Mouse (Mus musculus) lung, embryonic 15.5 days (tissue): Measurements from ENCODE around the gene Foxo3. TPM values are rescaled to one million over a fixed set of nuclear protein-coding genes. Genes with fewer than 3 reads are reported as not detected.

Experiments
- polyA plus RNA-seq: library from polyadenylated mRNA; unstranded; fragments of >200 nt; fragmentation: Nextera tagmentation; extraction: Ambion mirVana; gene quantifications from 2 replicates; pipeline ENCODE4 v1.2.1, GENCODE M21; 2015

Foxo3 gene
- polyA plus RNA-seq, 1 experiment from 2014 or later = 8.9 TPM

Other genes starting within 250 kb of the Foxo3 start
- gene Afg1l, start 201.8 kb upstream of the Foxo3 start, polyA plus RNA-seq = 8.7 and 9.1 TPM in 2 replicates
- 402 and 407 TPM in 2 replicates for gene Snx3, start 225.3 kb upstream of the Foxo3 start, polyA plus RNA-seq